Mouse (Mus musculus): ENCODE measurements around the gene Pde4b.

Pde4b gene

DNA sequence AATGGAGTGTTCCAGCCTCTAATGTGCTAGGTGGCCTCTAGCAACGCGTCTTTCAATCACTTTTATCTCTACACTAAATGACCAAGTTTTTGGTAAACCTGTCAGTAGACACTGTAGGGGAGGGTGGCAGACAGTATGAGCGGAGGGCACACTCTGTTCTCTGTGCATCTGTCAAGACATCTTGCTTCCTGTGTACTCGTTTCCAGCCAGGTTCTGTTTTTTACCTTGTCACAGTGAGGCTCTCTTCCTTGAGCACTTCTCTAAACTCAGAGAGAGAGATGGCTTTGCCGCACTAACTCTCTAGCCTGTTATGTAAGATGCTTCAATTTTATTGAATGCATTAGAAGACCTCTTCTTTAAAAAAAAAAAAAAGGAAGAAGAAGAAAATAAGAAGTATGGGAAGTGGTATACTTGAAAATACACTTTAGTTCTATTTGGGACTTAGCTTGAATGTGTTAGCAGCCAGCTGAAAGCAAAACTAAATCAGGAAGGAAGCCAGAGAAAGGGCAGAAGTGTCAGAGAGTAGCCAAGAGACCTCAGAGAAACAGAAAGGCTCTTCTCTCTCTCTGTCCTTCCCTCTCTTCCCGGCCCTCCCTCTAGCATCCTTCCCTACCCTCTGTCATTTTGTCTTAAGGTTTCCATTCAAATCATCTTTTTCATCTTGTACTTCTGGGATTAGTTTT, 202.8 kb downstream of the Pde4b start:
- no peak for DNase-seq

DNA sequence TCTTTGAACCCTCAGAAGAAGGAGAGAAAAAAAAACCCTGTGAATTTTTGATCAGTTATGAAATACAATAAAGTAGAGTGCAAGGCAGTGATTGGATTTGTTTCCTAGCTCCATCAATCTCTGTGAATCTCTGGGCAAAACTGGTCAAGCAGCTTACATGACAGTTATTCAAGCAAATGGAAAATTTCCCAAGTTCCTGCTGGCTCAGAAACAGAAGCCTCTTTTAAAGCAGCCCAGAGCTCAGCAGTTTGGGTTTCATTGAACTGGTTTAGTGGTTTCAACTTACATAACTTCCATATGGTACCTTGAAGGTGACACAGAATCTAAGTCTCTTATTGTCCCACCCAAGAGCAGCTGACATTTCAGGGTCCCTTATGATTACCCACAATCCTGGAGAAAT, 210.2 kb downstream of the Pde4b start:
- DNase-seq: no peak

DNA sequence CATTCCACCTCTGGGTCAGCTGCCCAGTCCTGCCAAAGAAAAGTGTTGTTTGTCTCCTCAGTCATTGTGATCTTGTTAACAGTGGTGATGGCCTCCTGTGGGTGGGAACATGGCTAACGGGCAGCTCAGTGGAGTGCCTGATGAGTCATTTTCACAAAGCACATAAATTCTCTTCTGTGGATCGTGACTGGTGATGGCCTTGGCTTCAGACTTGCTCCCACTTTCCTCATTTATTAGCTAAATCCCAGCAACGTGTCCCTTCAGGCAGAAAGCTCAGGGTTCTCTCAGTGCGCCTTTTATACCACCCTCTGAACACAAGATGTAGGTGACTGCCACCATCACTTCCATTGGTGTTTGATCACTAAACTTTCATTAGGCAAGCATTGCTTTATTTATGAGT, 215.2 kb downstream of the Pde4b start:
- DNase-seq: no peak

DNA sequence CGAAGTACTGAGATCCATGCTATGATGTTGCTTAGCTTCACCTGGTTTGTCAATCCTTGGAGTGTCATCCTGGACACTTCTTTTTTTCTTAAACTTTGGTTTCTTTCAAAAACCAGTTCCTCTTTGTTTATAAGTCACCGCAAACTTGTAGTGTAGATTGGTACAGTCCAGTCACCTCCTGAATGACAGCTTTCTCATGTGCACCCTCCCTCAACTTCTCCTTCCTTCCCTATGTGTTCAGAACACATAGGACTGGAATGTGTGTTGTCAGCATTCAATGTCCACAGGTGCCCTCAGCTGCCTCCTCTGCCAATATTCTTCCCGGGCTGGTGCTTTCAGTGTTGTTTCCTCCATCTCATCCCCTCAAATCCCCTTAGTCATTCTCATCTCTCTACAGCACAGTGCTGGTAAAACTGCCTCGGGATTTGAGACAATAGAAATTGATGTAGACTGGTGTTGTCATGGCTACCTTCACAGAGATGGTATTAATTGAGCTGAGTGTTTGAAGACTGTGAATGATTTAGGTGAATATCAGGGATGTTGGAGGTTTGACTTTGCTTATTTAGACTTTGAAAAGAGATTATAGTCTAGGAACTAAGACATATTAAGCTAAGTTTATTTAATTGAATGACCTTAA, 220.4 kb downstream of the Pde4b start:
- DNase-seq: no peak

DNA sequence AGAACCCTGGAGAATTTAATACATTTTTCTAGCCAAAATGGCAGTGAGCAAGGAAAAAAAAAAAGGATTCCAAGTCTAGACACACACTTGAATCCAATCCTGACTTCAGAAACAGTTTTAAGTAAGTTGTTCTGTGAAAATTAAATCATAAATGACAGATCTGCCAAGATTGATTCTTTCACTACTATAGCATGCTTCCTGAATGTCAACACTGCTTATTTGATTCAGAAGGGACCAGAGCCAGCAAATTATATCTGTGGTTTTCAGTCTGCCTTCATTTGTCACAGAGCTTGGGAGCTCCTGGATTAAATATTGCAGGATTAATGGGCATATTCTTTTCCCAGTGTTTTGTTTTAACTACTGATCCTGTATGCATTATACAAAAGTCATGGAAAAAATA, 223.3 kb downstream of the Pde4b start:
- DNase-seq: no peak

DNA sequence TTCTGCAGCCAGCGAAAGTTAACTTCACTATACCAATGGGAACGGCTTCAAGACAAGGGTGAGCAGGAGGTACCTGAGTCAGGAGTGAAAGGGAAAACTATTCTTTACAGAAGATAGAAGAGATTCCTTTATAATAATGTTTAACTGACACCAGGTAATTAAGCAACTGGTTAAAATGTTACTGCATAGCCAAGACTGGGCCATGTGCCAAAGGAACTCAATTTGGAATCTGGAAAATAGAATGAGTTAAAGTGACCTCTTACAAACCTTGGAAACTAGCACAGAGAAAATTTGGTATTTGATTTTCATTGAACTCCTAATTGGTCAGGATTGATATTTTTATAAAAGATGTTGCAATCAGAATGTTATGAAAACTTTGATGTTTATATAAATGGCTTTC, 228.7 kb downstream of the Pde4b start:
- DNase-seq: no peak

DNA sequence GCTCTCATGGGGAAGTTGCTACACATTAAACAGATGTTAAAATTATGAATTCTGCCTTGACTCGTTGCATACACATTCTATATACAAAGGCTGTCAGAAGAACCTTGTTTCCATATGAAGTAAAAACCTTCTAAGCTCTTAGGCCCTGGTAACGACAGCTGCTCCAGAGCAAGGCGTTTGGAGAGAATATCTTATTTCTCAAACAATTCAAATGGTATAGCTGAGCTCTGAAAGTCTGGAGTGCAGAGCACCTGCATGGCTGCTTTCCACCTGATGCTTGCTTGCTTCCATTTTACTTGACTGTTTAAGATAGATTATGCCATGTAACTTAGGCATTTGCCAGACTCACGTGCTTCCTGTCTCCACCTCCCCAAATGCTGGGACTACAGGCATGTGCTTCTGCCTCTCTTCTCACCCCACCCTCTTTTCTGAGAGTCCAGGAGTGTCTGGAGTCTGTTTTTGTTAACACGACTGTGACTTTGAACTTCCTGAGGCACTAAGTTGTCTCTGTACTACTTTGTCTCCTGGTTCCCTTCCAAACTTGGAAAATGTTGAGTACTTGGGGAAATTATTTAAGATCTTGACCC, 229.4 kb downstream of the Pde4b start:
- DNase-seq: no peak

DNA sequence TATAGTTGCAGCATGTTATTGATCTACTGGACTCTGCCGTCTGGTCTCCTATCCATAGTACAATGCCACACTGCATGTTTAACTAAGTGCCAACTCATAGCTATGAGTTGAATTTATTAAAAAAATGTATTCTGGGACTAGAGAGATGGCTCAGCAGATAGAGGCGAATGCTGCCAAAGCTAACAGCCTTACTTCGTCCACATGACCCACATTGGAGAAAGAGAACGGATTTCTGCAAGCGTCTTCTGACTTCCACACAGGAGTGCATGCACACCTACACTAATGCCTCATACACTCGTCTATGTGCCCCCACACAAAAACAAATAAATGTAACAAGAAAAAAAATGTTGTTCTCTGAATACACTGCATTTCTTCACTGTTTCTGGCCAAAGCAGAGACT, 231.3 kb downstream of the Pde4b start:
- no peak for DNase-seq

DNA sequence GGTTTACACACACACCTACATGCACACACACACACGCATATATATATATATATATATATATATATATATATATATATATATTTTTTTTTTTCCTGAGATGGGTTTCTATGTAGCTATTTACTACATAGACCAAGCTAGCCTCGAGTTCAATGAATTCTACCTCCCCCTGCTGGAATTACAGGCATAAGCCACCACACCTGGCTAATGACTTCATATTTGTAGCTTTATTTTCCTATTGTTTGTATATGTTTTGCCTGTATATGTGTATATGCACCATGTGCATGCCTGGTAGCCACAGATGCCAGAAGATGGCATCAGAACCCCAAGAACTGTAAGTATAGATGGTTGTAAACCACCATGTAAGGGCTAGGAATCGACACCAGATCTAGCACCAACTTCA, 234.0 kb downstream of the Pde4b start:
- DNase-seq: no peak

DNA sequence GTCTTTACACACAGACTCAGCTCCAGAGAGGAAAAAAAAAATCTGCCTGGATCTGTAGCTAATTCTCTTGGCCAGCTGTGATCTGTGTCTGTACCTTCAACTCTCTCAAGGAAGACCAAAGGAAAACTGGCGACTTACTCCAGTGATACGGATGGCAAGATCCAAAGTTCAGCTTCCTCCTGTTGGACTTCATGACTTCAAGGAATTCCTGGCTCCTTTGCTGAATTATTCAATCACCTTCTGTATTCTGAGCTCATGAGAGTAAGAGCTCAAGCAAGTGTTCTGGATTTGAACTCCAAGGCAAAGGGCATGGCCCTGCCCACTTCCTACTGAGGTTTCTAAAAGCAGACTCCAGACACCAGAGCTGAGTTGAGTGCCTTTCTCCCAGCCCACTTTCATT, 245.0 kb downstream of the Pde4b start:
- DNase-seq: no peak

DNA sequence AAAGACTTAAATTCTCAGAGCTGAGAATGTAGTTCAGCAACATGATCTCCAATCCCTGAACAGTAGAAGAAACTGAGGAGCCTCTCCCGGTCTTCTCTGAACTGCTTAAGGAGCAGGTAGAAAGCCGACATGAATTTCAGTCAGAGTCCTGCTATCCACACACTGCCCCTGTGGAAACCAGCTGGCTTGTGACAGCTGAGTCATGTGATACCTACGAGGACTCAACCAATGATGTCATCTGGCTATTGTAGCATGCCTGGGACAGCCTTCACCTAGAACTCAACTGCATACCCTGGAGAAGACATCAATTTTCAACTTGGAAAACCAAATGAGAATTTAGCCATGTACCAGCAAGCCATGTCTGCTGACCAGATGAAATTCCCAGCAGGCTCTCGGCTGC, 245.5 kb downstream of the Pde4b start:
- DNase-seq: no peak

DNA sequence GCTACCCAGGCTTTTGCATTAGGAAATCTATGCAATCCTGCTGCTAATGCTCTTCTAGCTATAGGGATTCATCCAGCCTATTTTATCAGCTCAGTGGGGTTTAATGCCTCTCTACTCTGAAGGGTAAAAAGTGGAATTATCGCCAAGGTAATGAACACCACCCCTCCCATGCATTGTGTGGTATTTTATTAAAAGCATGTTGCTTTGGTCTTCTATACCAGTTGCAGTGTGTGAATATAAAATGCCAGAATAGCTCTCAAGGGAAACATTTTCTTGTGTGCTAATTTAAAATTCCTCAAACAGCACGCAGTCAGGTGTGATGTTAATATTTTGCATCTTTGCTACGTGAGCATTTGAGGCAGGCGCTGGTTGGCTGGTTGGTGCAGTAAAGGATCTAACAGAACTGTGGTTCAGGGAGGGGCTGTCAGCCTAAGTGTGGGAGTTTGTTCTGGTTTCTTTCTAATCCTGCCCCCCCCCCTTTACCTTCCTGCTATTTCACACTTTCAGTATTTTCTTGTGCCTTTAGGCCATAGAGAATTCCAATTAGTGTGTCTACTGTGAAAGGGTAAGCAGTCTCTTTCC, 259.7 kb downstream of the Pde4b start:
- DNase-seq: no peak

DNA sequence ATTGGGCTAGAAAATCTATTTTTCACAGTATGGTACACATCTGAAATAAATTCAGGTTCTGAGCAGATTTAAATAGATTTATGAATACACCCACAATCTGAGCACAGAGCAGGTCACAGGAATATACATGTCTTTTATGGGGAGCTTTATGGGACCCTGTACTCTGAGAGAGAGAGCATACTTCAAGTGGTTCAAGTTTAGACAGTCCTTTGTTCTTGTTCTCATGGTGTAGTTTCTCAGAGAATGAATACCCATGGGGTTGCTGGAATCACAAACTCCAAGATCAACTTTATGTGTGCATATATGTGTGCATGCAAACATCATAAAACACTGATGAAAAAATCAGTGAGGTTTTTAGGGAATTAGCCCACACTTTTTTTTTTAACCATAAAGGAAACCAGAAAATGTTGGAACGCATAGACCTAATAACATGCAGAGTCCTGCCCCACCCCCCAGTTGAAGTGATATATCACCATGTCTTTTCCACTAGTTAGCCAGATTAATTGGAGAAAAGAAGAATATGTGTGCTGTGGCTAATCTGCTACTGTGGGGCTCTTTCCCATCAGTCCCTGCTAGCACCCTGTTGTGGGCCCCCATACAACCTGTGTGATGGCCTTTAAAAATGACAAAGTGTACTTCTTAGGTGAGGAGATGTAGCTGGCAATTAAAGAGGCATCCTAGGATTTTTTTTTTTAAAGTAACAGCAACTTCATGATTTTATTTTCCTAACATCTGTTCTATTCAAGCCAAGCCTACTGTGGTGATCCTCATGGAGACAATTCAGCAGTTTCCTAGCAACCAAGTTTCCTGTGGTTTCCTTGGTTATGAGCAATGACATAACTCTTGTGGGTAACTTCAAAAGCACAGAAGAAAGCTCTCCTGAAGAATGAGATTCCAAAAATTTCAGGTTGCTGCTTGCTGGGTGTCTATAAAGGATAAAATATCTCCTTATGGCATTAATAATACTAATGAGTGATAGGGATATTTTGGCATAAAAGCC, 264.4 kb downstream of the Pde4b start:
- DNase-seq: no peak

DNA sequence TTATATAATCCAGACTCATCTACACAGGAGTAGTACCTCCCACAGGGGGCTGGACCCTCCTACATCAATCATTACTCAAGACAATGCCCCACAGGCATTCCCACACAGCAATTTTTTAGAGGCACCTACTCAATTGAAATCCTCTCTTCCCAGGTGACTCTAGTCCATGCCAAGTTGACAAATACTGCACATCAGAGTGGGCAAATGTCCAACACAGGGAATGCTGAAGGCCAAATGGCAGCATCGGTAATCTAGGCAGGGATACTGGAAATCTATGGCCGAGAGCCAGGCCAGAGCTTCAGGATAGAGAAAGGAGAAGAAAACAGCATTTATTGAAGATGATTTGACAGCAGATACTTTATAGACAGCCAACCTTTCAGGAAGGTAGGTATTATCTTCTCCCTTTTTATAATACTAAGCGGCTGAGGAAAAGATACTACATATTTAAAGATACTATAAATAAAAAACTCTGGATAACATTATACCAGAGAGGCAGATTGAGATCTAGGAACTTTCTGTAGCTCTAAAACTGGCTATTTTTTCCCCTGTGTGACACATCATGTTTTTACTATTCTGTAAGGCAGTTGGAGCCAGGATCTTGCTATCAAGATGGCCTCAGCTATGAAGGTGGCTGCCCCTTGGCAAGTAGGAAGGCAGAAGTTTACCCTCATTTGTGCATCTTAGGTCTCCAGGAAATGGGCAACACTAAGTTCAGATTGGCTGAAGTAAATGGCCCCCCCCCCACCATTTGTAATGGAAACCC, 266.5 kb downstream of the Pde4b start:
- no peak for DNase-seq

DNA sequence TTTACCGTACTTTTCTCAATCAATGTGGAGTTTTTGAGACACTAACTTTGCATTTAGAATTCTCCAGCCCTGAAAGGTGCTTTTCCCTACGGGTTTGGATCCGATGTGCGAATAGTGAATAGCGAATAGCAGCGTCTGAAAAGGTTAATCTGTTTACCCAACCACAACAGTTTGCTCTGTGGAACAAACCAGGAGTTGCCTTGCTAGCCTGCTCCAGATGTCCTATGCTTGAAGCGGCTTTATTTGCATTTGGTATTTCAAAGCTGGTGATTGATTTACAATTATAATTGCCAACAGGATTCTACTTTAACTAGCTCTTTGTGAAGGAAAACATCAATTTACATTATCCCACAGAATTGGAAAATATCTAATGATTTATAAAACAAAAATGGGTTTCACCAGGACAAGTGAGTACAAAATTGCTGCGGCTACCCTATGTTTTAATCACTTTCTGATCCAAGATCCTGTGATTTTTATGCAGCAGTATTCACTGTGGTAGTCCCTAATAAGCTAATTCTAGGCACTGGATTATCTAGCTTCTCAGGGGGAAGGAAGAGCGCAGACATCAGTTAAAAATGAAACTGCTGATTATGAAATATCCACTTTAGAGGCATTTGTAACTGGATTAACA, 280.9 kb downstream of the Pde4b start:
- no peak for DNase-seq

DNA sequence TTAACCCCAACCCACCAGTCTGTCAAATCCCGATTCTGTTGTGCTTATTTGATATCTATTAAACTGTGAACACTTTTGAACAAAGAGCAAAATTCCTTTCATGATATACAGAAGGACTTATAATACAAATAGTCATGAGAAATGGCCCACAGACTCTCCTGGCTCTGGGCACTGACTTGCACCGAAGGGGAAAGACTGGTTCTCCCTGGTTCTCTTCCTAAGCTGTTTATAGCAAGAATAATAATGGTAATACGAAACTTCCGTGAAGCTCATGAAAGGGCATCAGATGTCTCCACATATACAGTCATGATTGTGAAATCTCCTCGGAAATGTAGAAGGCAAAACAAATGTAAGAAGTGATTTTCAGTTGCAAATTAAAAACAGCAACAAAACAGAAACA, 287.3 kb downstream of the Pde4b start:
- DNase-seq: no peak

DNA sequence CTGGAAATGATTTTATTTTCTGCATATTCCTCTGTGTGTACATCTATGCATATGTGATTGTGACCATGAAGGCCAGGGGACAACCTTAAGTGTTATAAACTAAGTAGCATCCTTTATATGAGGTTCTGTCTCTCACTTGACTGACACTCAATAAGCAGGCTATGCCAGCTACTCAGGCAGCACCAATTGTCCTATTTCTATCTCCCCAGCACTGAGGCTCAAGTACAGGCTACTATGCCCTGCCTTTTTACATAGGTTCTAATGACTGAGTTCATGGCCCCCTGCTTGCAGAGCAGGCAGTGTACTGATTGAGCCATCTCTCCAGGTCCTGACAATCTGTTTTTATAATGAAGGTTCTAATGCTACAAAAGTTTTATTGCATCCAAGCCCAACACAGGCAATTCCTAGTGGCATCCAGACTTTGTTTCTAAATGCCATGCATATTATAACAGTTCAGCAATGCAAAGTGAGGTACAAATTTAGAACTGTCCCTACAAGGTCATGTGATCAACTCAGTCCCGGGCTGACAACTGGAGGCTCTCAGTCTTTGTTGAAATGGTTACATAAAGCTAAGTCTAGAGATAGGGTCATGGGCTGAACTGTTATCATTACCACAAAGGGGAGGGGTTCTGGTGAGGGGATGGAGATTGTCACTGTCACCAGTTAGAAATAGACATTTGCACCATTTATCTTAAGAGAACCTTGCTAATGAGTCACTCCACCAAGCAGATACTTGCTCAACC, 295.6 kb downstream of the Pde4b start:
- DNase-seq: no peak

DNA sequence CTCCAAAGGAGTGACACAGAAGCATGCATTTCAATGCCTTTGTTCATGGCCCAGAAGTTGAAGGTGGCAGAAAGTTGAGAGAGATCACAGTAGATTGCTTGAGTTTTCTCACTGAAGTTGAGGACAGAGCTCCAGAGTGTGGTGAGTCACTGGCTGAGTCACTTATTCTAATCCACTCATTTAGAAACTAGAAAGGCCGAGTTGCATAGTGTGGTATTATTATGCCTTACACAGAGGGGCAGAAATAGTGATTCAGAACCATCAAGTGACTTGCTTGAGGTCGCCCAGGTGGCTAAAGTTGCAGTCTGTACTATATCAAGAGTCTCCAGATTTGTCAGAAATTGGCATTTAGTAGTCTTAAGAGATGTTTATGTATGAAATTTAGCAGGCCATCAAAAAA, 306.3 kb downstream of the Pde4b start:
- DNase-seq: no peak

DNA sequence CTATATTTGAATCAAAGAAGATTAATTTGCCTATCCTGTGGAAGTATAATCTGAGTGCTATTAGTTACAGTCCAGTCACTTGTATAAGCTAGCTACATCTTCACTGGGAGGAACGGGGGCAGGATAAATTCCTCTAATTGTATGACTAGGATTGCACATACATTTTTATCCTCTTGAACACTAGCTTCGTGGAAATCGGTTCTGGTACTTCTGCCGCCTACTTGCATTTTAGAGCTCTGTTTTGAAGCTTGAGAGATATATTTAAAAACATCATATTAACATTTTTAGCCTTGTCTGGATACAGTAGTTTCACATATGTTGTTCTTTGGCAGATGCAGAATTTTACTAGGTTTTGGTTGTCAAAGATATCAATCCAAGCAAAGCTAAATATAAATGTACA, 310.0 kb downstream of the Pde4b start:
- DNase-seq: no peak

DNA sequence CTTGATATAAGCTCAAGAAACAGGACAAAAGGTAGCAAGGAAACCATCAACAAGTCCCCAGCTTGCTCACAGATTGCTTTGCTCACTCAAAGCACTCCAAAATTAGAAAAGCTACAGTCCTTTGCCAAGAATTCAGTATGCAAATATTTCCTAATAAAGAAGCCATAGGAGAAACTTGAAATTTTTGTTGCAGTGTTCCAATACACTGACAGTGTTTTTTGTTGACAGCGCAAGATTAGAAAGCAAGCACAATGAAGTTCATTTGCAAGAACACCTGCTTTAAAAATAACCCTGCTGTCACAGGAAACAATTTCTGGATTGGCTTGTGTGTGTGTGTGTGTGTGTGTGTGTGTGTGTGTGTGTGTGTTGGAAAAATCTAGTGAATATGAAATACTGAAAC, 311.2 kb downstream of the Pde4b start:
- no peak for DNase-seq

DNA sequence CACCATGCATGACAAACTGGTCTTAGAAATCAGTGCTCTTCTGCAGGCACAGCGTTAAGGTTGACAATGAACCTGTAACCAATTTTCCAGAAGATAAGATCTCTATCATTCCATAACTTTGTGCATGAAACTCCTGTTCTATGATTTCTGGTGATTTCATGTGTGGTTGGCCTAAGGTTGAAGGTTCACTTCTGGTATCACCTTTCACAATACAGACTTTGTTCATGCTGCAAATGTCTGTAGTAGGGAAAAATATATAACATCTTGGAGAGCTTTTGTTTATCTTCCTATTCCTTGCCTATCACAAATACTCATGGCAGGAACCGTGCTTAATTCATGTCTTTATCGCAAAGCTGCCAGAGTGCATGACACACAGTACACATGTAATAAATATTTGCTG, 319.5 kb downstream of the Pde4b start:
- no peak for DNase-seq
